8 mouse cellular contexts compared by ENCODE assay signal in the genomic region with DNA sequence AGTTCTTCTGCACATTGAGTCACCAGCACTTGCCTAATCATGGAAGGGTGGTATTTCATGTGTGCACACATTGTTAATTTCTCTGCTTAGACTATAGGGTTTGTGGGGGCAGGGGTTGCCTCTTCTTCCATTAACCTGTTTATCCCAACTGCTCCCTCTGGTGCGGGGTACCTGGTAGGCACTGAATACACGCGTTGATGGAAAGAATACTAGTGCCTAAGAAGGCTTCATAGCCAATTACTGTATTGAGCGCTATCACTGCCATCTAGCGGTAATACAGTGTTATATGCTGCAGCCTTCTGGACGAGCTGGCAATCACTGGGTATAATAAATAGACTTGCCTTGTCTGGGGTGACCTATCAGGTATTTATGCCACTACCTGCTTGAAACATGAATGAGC.
DNase-seq lines count a peak whose midpoint lies in the region; ATAC-seq and TF ChIP-seq lines count a peak whose summit lies in the region.

No protein-coding gene starts in this region.

- no peaks in the 10 kb centered on the region for H3K27me3 ChIP-seq in MEL (ENCODE audit: control insufficient read depth in 1 of 2, insufficient read depth in 2 of 2, low read length in 2 of 2)
- no peaks in the 10 kb centered on the region for H3K27me3 ChIP-seq in forebrain, embryonic 16.5 days (replicated peaks; ENCODE audit: control insufficient read depth, insufficient read depth, low read length)
- no peaks in the 10 kb centered on the region for H3K27me3 ChIP-seq in liver, postnatal 0 days (ENCODE audit: insufficient read depth, low read length)
- H3K27me3 ChIP-seq in neural tube, embryonic 14.5 days (ENCODE audit: control insufficient read depth, insufficient read depth, low read length): no peaks in the 10 kb centered on the region

- no peaks in the 10 kb centered on the region for H3K79me2 ChIP-seq in MEL (ENCODE audit: control insufficient read depth, insufficient read depth, low read length, poor library complexity)

- peak; percentile 99 for TF ChIP-seq RAD21 in MEL (IDR thresholded peaks at IDR 0.05; ENCODE audit: low read depth, low read length)

- peaks cover 5 to 15% of the 10 kb centered on the region in 2 experiments for H3K4me1 ChIP-seq in MEL (ENCODE audit: control insufficient read depth in 1 of 2, insufficient read depth in 2 of 2, low read length in 2 of 2)
- peaks cover 7% of the 10 kb centered on the region for H3K4me1 ChIP-seq in forebrain, embryonic 16.5 days (replicated peaks; ENCODE audit: control insufficient read depth, insufficient read depth, low read length)
- H3K4me1 ChIP-seq in liver, postnatal 0 days (ENCODE audit: insufficient read depth): peaks cover 16% of the 10 kb centered on the region
- 0 out of 2 replicates have a peak, but pooled peaks cover 6% of the 10 kb centered on the region for H3K4me1 ChIP-seq in neural tube, embryonic 14.5 days (ENCODE audit: control insufficient read depth, insufficient read depth, low read length)

- H3K9me3 ChIP-seq in MEL (replicated peaks; ENCODE audit: insufficient read depth, low read length): no peaks in the 10 kb centered on the region
- no peaks in the 10 kb centered on the region for H3K9me3 ChIP-seq in forebrain, embryonic 16.5 days (ENCODE audit: control insufficient read depth, low read length)
- no peaks in the 10 kb centered on the region; the same call in 1 of the 2 replicates for H3K9me3 ChIP-seq in liver, postnatal 0 days (ENCODE audit: low read length)
- H3K9me3 ChIP-seq in neural tube, embryonic 14.5 days (ENCODE audit: control insufficient read depth, low read length): no peaks in the 10 kb centered on the region

- H3K36me3 ChIP-seq in MEL (ENCODE audit: control insufficient read depth in 1 of 2, insufficient read depth in 2 of 2, low read length in 2 of 2): peaks cover 0 to 8% of the 10 kb centered on the region in 2 experiments; a peak in 2 of 4 replicates
- no peaks in the 10 kb centered on the region for H3K36me3 ChIP-seq in forebrain, embryonic 16.5 days (ENCODE audit: control insufficient read depth, insufficient read depth)
- H3K36me3 ChIP-seq in liver, postnatal 0 days (replicated peaks; ENCODE audit: insufficient read depth, low read length): no peaks in the 10 kb centered on the region
- no peaks in the 10 kb centered on the region for H3K36me3 ChIP-seq in neural tube, embryonic 14.5 days (ENCODE audit: control insufficient read depth, insufficient read depth, low read length)

- no peak overlapping the region for H3K27ac ChIP-seq in MEL (ENCODE audit: control insufficient read depth, low read depth, low read length)
- no peak overlapping the region for H3K27ac ChIP-seq in forebrain, embryonic 16.5 days (ENCODE audit: low read length)
- H3K27ac ChIP-seq in liver, postnatal 0 days (ENCODE audit: low read depth): no peak overlapping the region
- no peak overlapping the region for H3K27ac ChIP-seq in neural tube, embryonic 14.5 days (ENCODE audit: low read depth, low read length)

- DNase-seq in MEL (ENCODE audit: low read depth, low spot score): peak; percentile 90
- DNase-seq in cerebellum, adult 11 months: peak; percentile 68
- peak; percentile 42 for DNase-seq in heart, postnatal 25 days (ENCODE audit: low spot score)
- peak; percentile 77 for DNase-seq in large intestine, adult 2 months (ENCODE audit: low read depth, low spot score)
- DNase-seq in liver, postnatal 0 days: peak; percentile 61
- peak; percentile 88 for DNase-seq in thymus, postnatal 0 days (ENCODE audit: low spot score)

- WGBS in forebrain, embryonic 16.5 days: under 1% methylated on average over 6 of the region's 6 CpGs
- 0% methylated on average over 6 of the region's 6 CpGs for WGBS in large intestine, adult 2 months
- 2% methylated on average over 6 of the region's 6 CpGs for WGBS in liver, postnatal 0 days (ENCODE audit: insufficient replicate concordance)
- 0% methylated on average over 6 of the region's 6 CpGs for WGBS in neural tube, embryonic 14.5 days

- H3K4me3 ChIP-seq in MEL (ENCODE audit: control insufficient read depth in 1 of 2, insufficient read depth in 1 of 2, low read depth in 2 of 2, low read length in 2 of 2): 0 out of 4 replicates have a peak overlapping the region, but pooled peaks of 1 of the 2 experiments have one; percentile 1
- no peak overlapping the region for H3K4me3 ChIP-seq in forebrain, embryonic 16.5 days (replicated peaks; ENCODE audit: low read length)
- no peak overlapping the region for H3K4me3 ChIP-seq in liver, postnatal 0 days (ENCODE audit: low read depth, low read length)
- H3K4me3 ChIP-seq in neural tube, embryonic 14.5 days (ENCODE audit: low read depth, low read length): no peak overlapping the region

- H3K9ac ChIP-seq in MEL (ENCODE audit: control insufficient read depth, low read depth, low read length, poor library complexity, severe bottlenecking): peak overlapping the region; percentile 9; the same call in 1 of the 2 replicates
- H3K9ac ChIP-seq in forebrain, embryonic 16.5 days (replicated peaks; ENCODE audit: low read depth, low read length): no peak overlapping the region
- H3K9ac ChIP-seq in liver, postnatal 0 days (replicated peaks): no peak overlapping the region
- H3K9ac ChIP-seq in neural tube, embryonic 14.5 days (replicated peaks; ENCODE audit: low read depth, low read length): no peak overlapping the region

- ATAC-seq in forebrain, embryonic 16.5 days: peak; percentile 82
- peak; percentile 91 for ATAC-seq in liver, postnatal 0 days
- ATAC-seq in neural tube, embryonic 14.5 days (ENCODE audit: low read depth): peak; percentile 82

- no peak overlapping the region for H3K4me2 ChIP-seq in forebrain, embryonic 16.5 days (ENCODE audit: low read length)
- H3K4me2 ChIP-seq in liver, postnatal 0 days (ENCODE audit: low read depth, low read length): no peak overlapping the region
- no peak overlapping the region for H3K4me2 ChIP-seq in neural tube, embryonic 14.5 days (ENCODE audit: low read depth, low read length)

- no peak for TF ChIP-seq POLR2A in MEL (IDR thresholded peaks at IDR 0.05; ENCODE audit: control insufficient read depth in 1 of 2, insufficient read depth in 1 of 2, low read depth in 1 of 2, low read length in 2 of 2, poor library complexity in 1 of 2)

- TF ChIP-seq CTCF in MEL (IDR thresholded peaks at IDR 0.05 in 2 of 3, conservative IDR thresholded peaks at IDR 0.05 in 1 of 3; ENCODE audit: control insufficient read depth in 1 of 3, insufficient read depth in 1 of 3, low read depth in 2 of 3, low read length in 3 of 3, poor library complexity in 1 of 3, severe bottlenecking in 1 of 3): peak; percentile 63 to 97 (median 96)
- TF ChIP-seq CTCF in liver, postnatal 0 days (IDR thresholded peaks at IDR 0.05; ENCODE audit: low read depth): peak; percentile 92

- TF ChIP-seq EP300 in MEL (IDR thresholded peaks at IDR 0.05; ENCODE audit: low read depth in 1 of 2, low read length in 2 of 2): no peak
- no peak for TF ChIP-seq EP300 in liver, postnatal 0 days (IDR thresholded peaks at IDR 0.05; ENCODE audit: low read depth)

- intact Hi-C loops in heart, postnatal 25 days (cut with DNase I): loop anchor here (1.0 to 5.0 kb wide), 3 partner anchors 104 to 1226 kb away; no protein-coding TSS in a partner anchor

TF ChIP-seq in MEL, 35 proteins besides CTCF, POLR2A, EP300 and RAD21:
- TF ChIP-seq ZKSCAN1 (IDR thresholded peaks at IDR 0.05; ENCODE audit: low read depth, low read length) (no peak), NELFE (IDR thresholded peaks at IDR 0.05; ENCODE audit: low read depth, low read length) (no peak), MYC (IDR thresholded peaks at IDR 0.05; ENCODE audit: low read depth, low read length) (peak; percentile 51; the same call in 1 of the 2 replicates), ELF1 (IDR thresholded peaks at IDR 0.05; ENCODE audit: low read depth, low read length) (no peak), ZC3H11A (IDR thresholded peaks at IDR 0.05; ENCODE audit: low read depth, low read length) (peak; percentile 97), MYB (IDR thresholded peaks at IDR 0.05; ENCODE audit: low read depth, low read length) (no peak), SIN3A (IDR thresholded peaks at IDR 0.05; ENCODE audit: low read length) (peak; percentile 56), GABPA (IDR thresholded peaks at IDR 0.05; ENCODE audit: low read depth, low read length) (no peak), SMC3 (IDR thresholded peaks at IDR 0.05; ENCODE audit: low read depth, low read length) (peak; percentile 98), ZNF384 (IDR thresholded peaks at IDR 0.05; ENCODE audit: low read depth, low read length) (peak; percentile 65; the same call in 1 of the 2 replicates), MXI1 (IDR thresholded peaks at IDR 0.05; ENCODE audit: low read depth, low read length) (no peak), CHD1 (IDR thresholded peaks at IDR 0.05; ENCODE audit: low read depth, low read length) (no peak), E2F4 (IDR thresholded peaks at IDR 0.05; ENCODE audit: borderline replicate concordance, low read depth, low read length) (no peak), USF2 (IDR thresholded peaks at IDR 0.05; ENCODE audit: borderline replicate concordance in 1 of 2, insufficient read depth in 1 of 2, low read depth in 1 of 2, low read length in 2 of 2) (no peak), RCOR1 (IDR thresholded peaks at IDR 0.05; ENCODE audit: low read depth, low read length) (no peak), GATA1 (IDR thresholded peaks at IDR 0.05; ENCODE audit: low read depth, low read length) (peak; percentile 22; the same call in 1 of the 2 replicates), BHLHE40 (IDR thresholded peaks at IDR 0.05; ENCODE audit: borderline replicate concordance, low read depth, low read length) (peak; percentile 26; the same call in 1 of the 2 replicates), MAFK (IDR thresholded peaks at IDR 0.05; ENCODE audit: borderline replicate concordance, low read depth, low read length) (no peak), MAX (IDR thresholded peaks at IDR 0.05; ENCODE audit: low read length) (no peak), HCFC1 (IDR thresholded peaks at IDR 0.05; ENCODE audit: low read depth, low read length) (peak; percentile 17; the same call in 1 of the 2 replicates), MAZ (IDR thresholded peaks at IDR 0.05; ENCODE audit: low read depth, low read length) (no peak)
